Mouse (Mus musculus): ENCODE measurements at regions not wholly inside any gene's neighbourhood (a gene's known extent, or its start where the extent isn't known, plus 50 kb on each side); places are given as distances from the start of the nearest gene placed in this dataset.

GRCm38 (mm10) chr4:152647084-152647483 lies 169.4 kb upstream of the Kcnab2 start:
- H3K4me2 ChIP-seq (replicated peaks; ENCODE audit: low read depth, low read length) = no peak overlapping the region
- H3K9ac ChIP-seq (replicated peaks; ENCODE audit: low read length) = no peak overlapping the region
- no peak overlapping the region for H3K27ac ChIP-seq (ENCODE audit: low read length)
- H3K9me3 ChIP-seq (ENCODE audit: low read length) = no peaks in the 10 kb centered on the region
- ATAC-seq (ENCODE audit: low FRiP score, low TSS enrichment) = no peak
- WGBS = 73% methylated on average over 14 of the region's 14 CpGs
- no peaks in the 10 kb centered on the region for H3K36me3 ChIP-seq (ENCODE audit: insufficient read depth, low read length)
- H3K27me3 ChIP-seq (ENCODE audit: insufficient read depth, low read length) = no peaks in the 10 kb centered on the region
- no peak overlapping the region for H3K4me3 ChIP-seq (ENCODE audit: low read length)
- H3K4me1 ChIP-seq (ENCODE audit: insufficient read depth, low read length) = peaks cover 11% of the 10 kb centered on the region

- Histone ChIP-seq H3K9ac (replicated peaks; ENCODE audit: low read length) (no peak overlapping the region), H3K9me3 (ENCODE audit: low read length) (no peaks in the 10 kb centered on the region), H3K4me2 (replicated peaks; ENCODE audit: low read depth, low read length) (no peak overlapping the region), H3K27me3 (ENCODE audit: insufficient read depth, low read length) (no peaks in the 10 kb centered on the region), H3K36me3 (ENCODE audit: insufficient read depth, low read length) (no peaks in the 10 kb centered on the region), H3K4me1 (ENCODE audit: insufficient read depth, low read length) (peaks cover 16% of the 10 kb centered on the region; the same call in 1 of the 2 replicates), H3K4me3 (ENCODE audit: low read length) (no peak overlapping the region), H3K27ac (ENCODE audit: low read length) (no peak overlapping the region)
- WGBS = 67% methylated on average over 6 of the region's 6 CpGs
- no peak for ATAC-seq (ENCODE audit: low FRiP score, low TSS enrichment)
Measured at GRCm38 (mm10) chr4:152637088-152637487, 159.4 kb upstream of the Kcnab2 start.

DNA sequence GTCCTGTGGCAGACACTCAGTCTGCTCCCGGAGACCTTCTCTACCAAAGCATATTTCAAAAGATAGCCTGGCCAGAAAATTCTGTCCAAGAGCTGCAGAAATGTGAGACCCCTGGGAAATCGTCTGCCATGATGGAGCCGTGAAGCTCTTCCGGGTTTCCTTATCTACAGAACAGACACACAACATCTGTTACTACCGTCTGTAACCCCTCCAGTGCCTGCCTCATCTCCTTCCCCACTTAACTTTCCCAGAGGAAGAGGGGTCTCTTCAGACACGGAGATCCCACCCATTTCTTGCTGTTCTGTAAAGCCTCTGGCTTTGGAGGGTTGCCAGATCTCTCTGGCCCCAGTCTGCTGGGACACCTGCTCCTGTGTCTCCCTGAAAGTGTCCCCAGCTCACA lies 156.2 kb upstream of the Kcnab2 start:
- Histone ChIP-seq H3K4me2 (replicated peaks; ENCODE audit: low read depth, low read length) (no peak overlapping the region), H3K4me3 (ENCODE audit: low read length) (no peak overlapping the region), H3K9ac (replicated peaks; ENCODE audit: low read length) (no peak overlapping the region), H3K9me3 (ENCODE audit: low read length) (no peaks in the 10 kb centered on the region), H3K27ac (ENCODE audit: low read length) (peak overlapping the region; percentile 29; the same call in 1 of the 2 replicates), H3K4me1 (ENCODE audit: insufficient read depth, low read length) (peaks cover 16% of the 10 kb centered on the region; the same call in 1 of the 2 replicates), H3K36me3 (ENCODE audit: insufficient read depth, low read length) (no peaks in the 10 kb centered on the region), H3K27me3 (ENCODE audit: insufficient read depth, low read length) (no peaks in the 10 kb centered on the region)
- peak; percentile 59 for ATAC-seq (ENCODE audit: low FRiP score, low TSS enrichment)
- 25% methylated on average over 6 of the region's 6 CpGs for WGBS

DNA sequence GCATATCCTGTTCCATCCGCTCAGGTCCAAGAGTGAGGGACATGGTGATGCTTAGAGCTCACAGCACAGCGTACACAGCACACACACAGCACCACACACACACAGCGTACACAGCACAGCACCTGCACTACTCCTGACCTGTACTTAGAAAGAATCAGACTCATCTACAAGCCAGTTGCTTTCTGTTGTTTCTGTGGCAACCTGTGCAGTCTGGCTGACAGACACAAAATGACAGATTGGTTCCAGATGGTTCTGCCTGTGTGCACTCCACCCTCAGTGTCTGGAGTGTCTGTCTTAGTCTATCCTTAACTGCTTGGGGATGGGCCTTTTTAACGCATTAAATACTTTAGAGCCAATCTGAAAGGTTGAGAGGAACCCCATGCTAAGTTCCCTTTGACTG lies 150.4 kb upstream of the Kcnab2 start:
- H3K27ac ChIP-seq (ENCODE audit: low read length) = no peak overlapping the region
- H3K9me3 ChIP-seq (ENCODE audit: low read length) = peaks cover 3% of the 10 kb centered on the region; the same call in 1 of the 2 replicates
- no peaks in the 10 kb centered on the region for H3K36me3 ChIP-seq (ENCODE audit: insufficient read depth, low read length)
- H3K4me3 ChIP-seq (ENCODE audit: low read length) = no peak overlapping the region
- 82% methylated on average over 4 of the region's 4 CpGs for WGBS
- peaks cover 15% of the 10 kb centered on the region for H3K4me1 ChIP-seq (ENCODE audit: insufficient read depth, low read length)
- H3K4me2 ChIP-seq (replicated peaks; ENCODE audit: low read depth, low read length) = no peak overlapping the region
- H3K9ac ChIP-seq (replicated peaks; ENCODE audit: low read length) = no peak overlapping the region
- no peaks in the 10 kb centered on the region for H3K27me3 ChIP-seq (ENCODE audit: insufficient read depth, low read length)
- no peak for ATAC-seq (ENCODE audit: low FRiP score, low TSS enrichment)

DNA sequence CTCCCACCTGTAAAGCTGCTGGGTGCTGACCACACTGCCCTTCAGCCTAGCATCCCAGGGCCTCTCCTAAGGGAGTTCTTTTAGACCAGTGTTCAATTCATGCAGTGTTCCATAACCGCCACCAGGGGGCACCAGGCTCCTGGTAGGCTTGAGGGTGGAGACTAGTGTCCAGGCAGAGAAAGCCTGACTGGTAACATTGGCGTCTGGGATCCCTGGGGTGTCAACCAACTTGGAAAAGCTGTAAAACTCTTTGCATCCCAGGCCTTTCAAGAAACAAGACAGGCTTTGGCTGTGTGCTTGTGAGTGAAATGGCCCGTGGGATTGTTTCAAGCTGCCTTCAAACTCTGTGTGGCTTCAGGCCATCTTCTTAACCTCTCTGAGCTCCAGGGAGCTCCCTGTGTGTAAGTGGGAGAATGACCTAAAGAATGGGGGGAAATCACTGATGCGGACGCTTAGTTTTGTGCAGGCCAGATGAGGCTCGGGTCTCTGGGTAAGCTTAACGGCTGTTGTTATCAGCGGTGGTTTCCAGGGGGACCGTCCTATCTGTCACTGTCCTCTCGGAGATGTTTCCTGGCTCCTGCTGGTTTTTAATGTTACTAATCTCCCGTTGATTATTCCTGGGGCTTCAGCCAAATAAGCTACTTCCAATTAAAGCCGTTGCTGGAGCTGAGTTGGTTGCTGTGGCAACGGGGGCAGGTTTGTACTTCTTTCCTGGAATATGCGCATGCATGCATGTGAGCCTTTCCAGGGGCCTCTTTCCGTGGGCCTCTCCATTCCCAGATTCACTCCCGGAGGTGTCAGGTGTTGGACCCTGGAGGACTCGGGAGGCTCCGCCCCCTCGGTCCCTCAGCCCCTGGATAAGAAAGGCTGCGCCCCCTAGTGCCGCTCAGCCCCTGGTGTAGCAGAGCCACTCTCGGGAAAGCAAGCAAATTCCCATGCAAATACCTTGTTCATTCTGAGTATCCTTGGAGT lies 147.6 kb upstream of the Kcnab2 start:
- 5% methylated on average over 22 of the region's 22 CpGs for WGBS
- peak; percentile 64 for ATAC-seq (ENCODE audit: low FRiP score, low TSS enrichment)
- H3K27me3 ChIP-seq (ENCODE audit: insufficient read depth, low read length) = no peaks in the 10 kb centered on the region
- H3K9ac ChIP-seq (replicated peaks; ENCODE audit: low read length) = no peak overlapping the region
- no peak overlapping the region for H3K27ac ChIP-seq (ENCODE audit: low read length)
- H3K36me3 ChIP-seq (ENCODE audit: insufficient read depth, low read length) = no peaks in the 10 kb centered on the region
- peaks cover 10% of the 10 kb centered on the region for H3K4me1 ChIP-seq (ENCODE audit: insufficient read depth, low read length)
- H3K4me3 ChIP-seq (ENCODE audit: low read length) = no peak overlapping the region
- H3K4me2 ChIP-seq (replicated peaks; ENCODE audit: low read depth, low read length) = peak overlapping the region; percentile 14
- peaks cover 3% of the 10 kb centered on the region; the same call in 1 of the 2 replicates for H3K9me3 ChIP-seq (ENCODE audit: low read length)

DNA sequence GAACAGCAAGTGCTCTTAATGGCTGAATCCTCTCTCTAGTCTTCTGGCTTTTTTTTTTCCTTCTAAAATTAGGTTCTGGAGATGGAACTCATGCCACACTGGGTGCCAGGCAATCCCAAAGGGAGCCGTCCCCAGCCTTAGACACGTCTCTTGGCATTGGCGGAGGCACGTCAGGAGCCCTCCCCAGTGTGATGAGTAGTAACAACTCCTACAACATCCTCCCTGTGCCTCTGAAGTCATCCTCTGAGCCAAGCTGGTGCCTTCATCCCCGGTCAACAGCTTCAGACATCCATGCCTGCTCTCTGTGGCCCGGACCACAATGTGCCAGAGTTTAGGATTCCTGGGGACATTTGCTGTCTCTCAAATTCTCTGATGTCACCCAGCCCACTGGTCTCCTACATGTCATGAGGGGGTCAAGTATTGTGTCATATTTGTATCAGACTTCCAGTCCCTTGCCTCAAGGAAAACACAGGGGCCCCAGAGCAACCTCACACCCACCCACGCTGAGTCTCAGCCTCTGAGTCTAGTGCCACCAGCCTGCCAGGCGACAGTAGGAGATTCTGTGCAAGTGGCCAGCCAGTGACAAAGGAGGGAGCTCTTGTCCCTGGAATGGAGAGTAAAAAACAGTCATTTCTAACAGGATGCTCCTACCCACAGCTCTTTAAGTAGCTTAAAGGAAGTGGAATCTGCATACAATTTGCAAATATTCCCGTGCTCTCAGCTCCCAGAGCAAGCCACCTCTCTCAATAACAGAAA lies 144.5 kb upstream of the Kcnab2 start:
- Histone ChIP-seq H3K27me3 (ENCODE audit: insufficient read depth, low read length) (no peaks in the 10 kb centered on the region), H3K9ac (replicated peaks; ENCODE audit: low read length) (no peak overlapping the region), H3K4me2 (replicated peaks; ENCODE audit: low read depth, low read length) (no peak overlapping the region), H3K36me3 (ENCODE audit: insufficient read depth, low read length) (no peaks in the 10 kb centered on the region), H3K4me1 (ENCODE audit: insufficient read depth, low read length) (peaks cover 10% of the 10 kb centered on the region), H3K9me3 (ENCODE audit: low read length) (peaks cover 3% of the 10 kb centered on the region; the same call in 1 of the 2 replicates), H3K27ac (ENCODE audit: low read length) (no peak overlapping the region), H3K4me3 (ENCODE audit: low read length) (no peak overlapping the region)
- 63% methylated on average over 9 of the region's 9 CpGs for WGBS
- no peak for ATAC-seq (ENCODE audit: low FRiP score, low TSS enrichment)

DNA sequence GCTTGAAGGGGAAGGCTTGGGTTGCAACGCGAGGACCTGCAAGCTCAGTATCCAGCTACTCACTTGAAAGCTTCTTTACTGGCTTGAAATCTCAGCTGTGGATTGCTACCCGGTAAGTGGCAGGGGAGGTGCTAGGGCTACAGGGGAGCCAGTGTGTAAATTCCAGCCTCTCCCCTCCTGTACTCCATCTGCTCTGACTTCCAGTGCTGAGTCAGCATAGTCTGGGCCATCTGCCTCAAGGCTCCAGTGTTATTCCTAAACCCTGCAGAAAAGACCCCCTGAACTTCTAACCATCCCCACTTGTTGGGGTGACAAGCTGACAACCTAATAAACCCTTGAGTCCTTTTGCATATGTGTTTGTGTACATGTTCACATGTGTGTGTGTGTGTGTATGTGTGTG lies 140.0 kb upstream of the Kcnab2 start:
- no peak for ATAC-seq (ENCODE audit: low FRiP score, low TSS enrichment)
- 28% methylated on average over 3 of the region's 3 CpGs for WGBS
- no peak overlapping the region for H3K9ac ChIP-seq (replicated peaks; ENCODE audit: low read length)
- H3K9me3 ChIP-seq (ENCODE audit: low read length) = peaks cover 5% of the 10 kb centered on the region; the same call in 1 of the 2 replicates
- no peaks in the 10 kb centered on the region for H3K4me1 ChIP-seq (ENCODE audit: insufficient read depth, low read length)
- H3K4me2 ChIP-seq (replicated peaks; ENCODE audit: low read depth, low read length) = no peak overlapping the region
- H3K27me3 ChIP-seq (ENCODE audit: insufficient read depth, low read length) = no peaks in the 10 kb centered on the region
- H3K4me3 ChIP-seq (ENCODE audit: low read length) = no peak overlapping the region
- H3K27ac ChIP-seq (ENCODE audit: low read length) = no peak overlapping the region
- H3K36me3 ChIP-seq (ENCODE audit: insufficient read depth, low read length) = no peaks in the 10 kb centered on the region

DNA sequence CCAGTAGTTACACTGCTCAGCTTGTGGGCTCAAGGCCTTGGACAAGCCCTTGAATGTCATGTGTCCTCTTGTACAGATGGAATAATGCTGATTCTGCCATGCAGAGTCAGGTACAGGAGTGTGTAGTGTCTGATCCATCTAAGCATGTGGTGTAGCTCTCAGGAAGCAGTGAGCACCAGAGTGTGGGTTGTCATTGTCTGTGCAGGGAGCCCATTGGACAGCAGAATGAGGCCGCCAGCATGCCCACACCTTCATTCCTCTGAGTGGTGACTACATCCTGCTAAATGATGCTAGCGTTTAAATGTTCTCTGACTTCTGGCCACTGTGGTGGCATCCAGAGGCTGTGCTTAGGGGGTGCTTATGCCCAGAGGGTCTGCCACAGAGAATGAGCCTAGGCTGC lies 137.5 kb upstream of the Kcnab2 start:
- no peaks in the 10 kb centered on the region for H3K4me1 ChIP-seq (ENCODE audit: insufficient read depth, low read length)
- H3K27ac ChIP-seq (ENCODE audit: low read length) = no peak overlapping the region
- no peak for ATAC-seq (ENCODE audit: low FRiP score, low TSS enrichment)
- no peaks in the 10 kb centered on the region for H3K36me3 ChIP-seq (ENCODE audit: insufficient read depth, low read length)
- H3K27me3 ChIP-seq (ENCODE audit: insufficient read depth, low read length) = no peaks in the 10 kb centered on the region
- no peak overlapping the region for H3K4me2 ChIP-seq (replicated peaks; ENCODE audit: low read depth, low read length)
- no peak overlapping the region for H3K9ac ChIP-seq (replicated peaks; ENCODE audit: low read length)
- H3K9me3 ChIP-seq (ENCODE audit: low read length) = peaks cover 5% of the 10 kb centered on the region; the same call in 1 of the 2 replicates
- WGBS = 90% methylated on average over 2 of the region's 2 CpGs
- no peak overlapping the region for H3K4me3 ChIP-seq (ENCODE audit: low read length)

DNA sequence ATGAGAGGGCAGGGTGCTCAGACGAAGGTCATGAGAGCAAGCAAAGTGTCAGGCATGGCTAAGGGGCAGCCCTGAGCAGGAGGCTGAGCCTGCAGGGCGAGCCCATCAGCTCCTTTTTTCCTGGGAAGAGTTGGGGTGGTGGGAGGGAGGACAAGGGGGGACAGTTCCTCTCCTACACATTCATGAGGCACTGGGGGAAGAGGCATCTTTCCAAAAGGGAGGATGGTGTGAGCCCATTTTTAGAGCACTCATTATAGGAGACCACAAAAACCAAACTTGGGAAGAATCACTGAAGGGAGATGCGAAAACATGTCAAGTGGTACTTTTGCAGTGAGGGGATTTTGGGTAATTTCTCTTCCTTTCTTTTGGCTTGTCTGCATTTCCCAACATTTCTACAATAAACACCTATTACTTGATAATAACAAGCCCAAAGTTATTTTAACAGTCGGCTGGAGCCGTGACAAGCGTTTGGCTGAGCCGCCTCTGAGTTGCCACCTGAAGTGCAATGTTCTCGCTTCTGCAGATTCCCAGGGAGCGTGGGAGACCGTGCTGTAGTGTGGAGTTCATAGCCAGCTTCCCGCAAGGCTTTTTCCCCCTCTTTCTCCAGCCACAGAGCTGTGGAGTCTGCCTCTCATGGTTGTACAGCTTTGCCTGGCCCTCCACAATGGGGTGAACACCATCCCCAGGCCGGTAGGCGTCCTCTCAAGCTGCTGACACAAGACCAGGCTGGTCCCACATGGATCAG lies 136.9 kb upstream of the Kcnab2 start:
- no peaks in the 10 kb centered on the region for H3K4me1 ChIP-seq (ENCODE audit: insufficient read depth, low read length)
- no peak overlapping the region for H3K4me3 ChIP-seq (ENCODE audit: low read length)
- ATAC-seq (ENCODE audit: low FRiP score, low TSS enrichment) = no peak
- 84% methylated on average over 13 of the region's 13 CpGs for WGBS
- no peak overlapping the region for H3K4me2 ChIP-seq (replicated peaks; ENCODE audit: low read depth, low read length)
- H3K9ac ChIP-seq (replicated peaks; ENCODE audit: low read length) = no peak overlapping the region
- H3K36me3 ChIP-seq (ENCODE audit: insufficient read depth, low read length) = no peaks in the 10 kb centered on the region
- H3K27ac ChIP-seq (ENCODE audit: low read length) = no peak overlapping the region
- no peaks in the 10 kb centered on the region for H3K27me3 ChIP-seq (ENCODE audit: insufficient read depth, low read length)
- peaks cover 5% of the 10 kb centered on the region; the same call in 1 of the 2 replicates for H3K9me3 ChIP-seq (ENCODE audit: low read length)

Measured in kidney, embryonic 16.5 days (tissue).